Mouse (Mus musculus): ENCODE measurements at regions not wholly inside any gene's neighbourhood (a gene's known extent, or its start where the extent isn't known, plus 50 kb on each side); places are given as distances from the start of the nearest gene placed in this dataset.

GRCm38 (mm10) chr10:126748696-126749466 is 152.3 kb downstream of the Atp23 start:
- no peak for DNase-seq (ENCODE audit: low spot score)

DNA sequence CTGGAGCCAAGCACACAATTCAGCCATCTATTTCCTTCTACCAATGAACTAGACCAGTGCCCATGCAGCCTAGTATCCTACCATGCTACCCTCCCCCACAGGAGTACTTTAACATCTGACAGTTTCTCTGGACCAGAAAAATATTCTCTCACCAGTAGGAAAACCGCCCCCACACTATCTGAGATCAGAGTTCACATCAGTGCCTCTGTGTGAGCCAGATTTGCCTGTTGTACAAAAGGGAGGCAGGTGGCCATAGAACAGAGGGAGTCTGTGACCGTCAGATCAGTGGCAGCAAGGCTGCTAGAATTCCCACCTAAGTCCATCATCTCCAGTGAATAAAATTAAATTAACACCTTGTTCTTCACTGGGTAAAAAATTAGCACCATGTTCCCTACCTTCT is 166.5 kb downstream of the Atp23 start:
- DNase-seq (ENCODE audit: low spot score) = no peak

- no peak for DNase-seq (ENCODE audit: low spot score)
These were observed 173.3 kb downstream of the Atp23 start for GRCm38 (mm10) chr10:126727840-126728239.

- no peak for DNase-seq (ENCODE audit: low spot score)
These were observed 183.2 kb downstream of the Atp23 start for GRCm38 (mm10) chr10:126717961-126718360.

- no peak for DNase-seq (ENCODE audit: low spot score)
These were observed 189.4 kb downstream of the Atp23 start for GRCm38 (mm10) chr10:126711758-126712157.

DNA sequence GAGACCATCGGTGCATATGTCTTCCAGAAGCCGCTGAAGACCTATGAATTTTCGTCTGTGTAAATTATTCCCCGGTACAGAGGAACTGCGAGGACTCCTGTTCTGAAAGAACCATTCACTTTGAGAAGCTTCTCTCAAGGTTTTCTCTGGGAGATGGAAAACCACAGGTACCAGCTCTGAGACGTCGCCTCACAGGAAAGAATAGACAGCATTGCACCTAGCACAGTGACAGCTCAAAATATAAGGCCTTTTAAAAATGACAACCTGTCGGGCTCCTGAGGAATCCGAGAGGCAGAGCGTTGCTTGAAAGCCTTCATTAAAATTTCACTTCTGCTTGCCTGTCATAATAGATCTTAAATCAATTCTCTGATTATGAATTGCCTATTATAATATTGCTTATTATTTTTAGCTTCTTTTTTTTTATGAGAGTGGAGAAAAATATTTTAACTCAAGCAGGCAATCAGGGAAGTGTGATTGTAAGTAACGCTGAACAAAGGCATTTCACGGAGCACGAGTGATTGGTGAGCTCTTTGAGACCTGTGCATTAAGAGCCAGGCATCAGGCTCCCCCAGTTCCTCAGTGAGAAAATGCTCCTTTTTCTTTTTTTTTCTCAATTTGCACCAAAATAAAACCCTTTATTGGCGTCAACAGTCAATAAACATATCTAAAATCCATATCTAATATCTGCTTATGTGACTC is 191.8 kb downstream of the Atp23 start:
- DNase-seq (ENCODE audit: low spot score) = no peak

DNA sequence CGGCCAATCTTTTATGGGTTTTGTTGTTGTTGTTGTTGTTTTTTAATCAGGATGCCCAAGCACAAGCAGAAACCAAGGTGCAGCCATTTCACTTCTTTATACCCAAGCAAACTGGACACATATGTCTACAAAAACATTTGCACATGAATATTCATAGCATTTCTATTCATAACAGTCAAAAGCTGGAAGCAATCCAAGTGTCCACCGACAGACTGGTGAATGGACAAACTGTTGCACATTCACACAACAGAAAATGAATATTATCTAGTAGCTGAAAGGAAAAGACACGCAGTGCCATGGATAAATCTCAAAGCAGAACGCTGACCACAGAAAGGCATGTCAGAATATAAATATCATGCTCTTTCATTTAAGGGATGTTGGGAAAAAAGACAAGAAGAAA is 192.4 kb downstream of the Atp23 start:
- DNase-seq (ENCODE audit: low spot score) = no peak

- DNase-seq (ENCODE audit: low spot score) = no peak
These were observed 192.9 kb downstream of the Atp23 start for GRCm38 (mm10) chr10:126708215-126708614.

GRCm38 (mm10) chr10:126697086-126697485 is 204.1 kb downstream of the Atp23 start:
- no peak for DNase-seq (ENCODE audit: low spot score)

- no peak for DNase-seq (ENCODE audit: low spot score)
These were observed 210.1 kb downstream of the Atp23 start for GRCm38 (mm10) chr10:126690914-126691673.

- DNase-seq (ENCODE audit: low spot score) = no peak
These were observed 220.6 kb downstream of the Atp23 start for GRCm38 (mm10) chr10:126680275-126681184.

GRCm38 (mm10) chr10:126679224-126680120 is 221.7 kb downstream of the Atp23 start:
- DNase-seq (ENCODE audit: low spot score) = no peak

GRCm38 (mm10) chr10:126673437-126673836 is 227.7 kb downstream of the Atp23 start:
- no peak for DNase-seq (ENCODE audit: low spot score)

GRCm38 (mm10) chr10:126664408-126665083 is 236.6 kb downstream of the Atp23 start:
- no peak for DNase-seq (ENCODE audit: low spot score)

GRCm38 (mm10) chr10:126663461-126664013 is 237.6 kb downstream of the Atp23 start:
- no peak for DNase-seq (ENCODE audit: low spot score)

DNA sequence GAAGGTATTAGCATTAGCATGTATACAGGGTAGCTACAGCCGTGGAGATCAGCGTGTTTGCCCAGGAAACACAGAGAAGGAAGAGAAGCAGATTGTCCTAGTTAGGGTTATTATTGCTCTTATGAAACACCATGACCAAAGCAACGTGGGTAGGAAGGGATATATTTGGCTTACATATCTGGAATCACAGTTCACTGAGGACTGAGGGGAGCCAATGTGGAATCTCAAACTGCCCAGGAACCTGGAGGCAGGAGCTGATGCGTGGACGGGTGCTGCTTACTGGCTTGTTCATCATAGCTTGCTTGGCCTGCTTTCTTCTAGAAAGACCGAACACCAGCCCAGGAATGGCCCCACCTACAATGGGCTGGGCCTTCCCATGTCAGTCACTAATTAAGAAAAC is 238.4 kb downstream of the Atp23 start:
- no peak for DNase-seq (ENCODE audit: low spot score)

DNA sequence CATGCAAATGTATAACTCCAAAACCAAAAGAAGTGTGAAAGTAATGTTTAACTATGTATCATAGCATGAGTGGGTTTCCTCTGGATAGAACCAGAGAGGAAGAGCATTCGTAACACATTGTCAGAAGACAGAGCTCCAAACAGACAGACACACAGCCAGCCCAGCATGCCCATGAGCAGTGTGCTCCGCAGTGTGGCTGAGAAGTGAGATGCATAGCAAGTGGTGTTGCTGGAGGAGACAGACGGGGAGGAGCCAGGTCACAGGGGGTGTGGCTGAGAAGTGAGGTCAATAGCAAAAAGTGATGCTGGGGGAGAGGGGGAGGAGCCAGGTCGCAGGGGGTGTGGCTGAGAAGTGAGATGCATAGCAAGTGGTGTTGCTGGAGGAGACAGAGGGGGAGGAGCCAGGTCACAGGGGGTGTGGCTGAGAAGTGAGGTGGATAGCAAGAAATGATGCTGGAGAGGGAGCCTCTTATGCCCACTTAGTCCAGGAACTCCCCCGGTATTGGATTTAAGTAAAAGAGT is 240.0 kb downstream of the Atp23 start:
- no peak for DNase-seq (ENCODE audit: low spot score)

GRCm38 (mm10) chr10:126660024-126660423 is 241.1 kb downstream of the Atp23 start:
- DNase-seq (ENCODE audit: low spot score) = no peak

DNA sequence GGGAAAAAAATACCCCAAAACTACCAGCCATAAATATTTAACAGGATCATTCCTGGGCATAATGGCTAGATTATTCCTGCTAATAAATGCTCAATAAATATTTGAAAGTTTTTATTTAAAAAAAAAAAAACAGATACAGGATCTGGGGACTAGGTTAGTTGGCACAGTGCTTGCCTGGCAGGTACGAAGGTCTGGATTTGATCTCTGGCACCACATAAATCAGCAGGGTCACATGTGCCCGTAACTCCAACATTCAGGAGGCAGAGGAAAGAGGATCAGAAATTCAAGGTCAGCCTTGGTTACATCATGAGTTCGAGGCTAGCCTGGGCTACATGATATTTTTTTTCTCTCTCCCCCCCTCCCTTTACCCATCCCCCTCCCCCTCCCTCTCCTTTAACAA is 248.5 kb downstream of the Atp23 start:
- DNase-seq (ENCODE audit: low spot score) = no peak
